8 mouse cellular contexts compared by ENCODE assay signal in the genomic region with DNA sequence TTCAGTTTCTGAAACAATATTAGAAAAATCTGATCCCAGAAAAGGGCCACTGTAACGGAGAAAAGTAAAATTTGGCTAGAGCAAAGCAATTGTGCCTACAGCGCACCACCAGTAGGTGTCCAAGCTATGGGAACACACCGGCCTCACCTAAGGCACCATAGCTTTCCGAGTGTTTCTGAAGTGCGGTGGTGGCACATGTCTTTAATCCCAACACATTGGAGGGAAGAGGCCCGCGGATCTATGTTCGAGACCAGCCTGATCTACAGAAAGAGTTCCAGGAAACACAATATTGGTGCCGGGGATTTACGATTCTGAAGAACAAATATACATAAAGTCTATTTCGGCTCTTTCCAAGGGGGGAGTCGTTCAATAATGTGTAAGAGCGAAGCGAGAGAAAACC. TPM values are rescaled to one million over a fixed set of nuclear protein-coding genes. Genes with fewer than 3 reads are reported as not detected.
DNase-seq lines count a peak whose midpoint lies in the region; ATAC-seq lines count a peak whose summit lies in the region.

No protein-coding gene starts in this region.

- peak overlapping the region; percentile 90 for H3K4me2 ChIP-seq in forebrain, embryonic 15.5 days (replicated peaks)
- H3K4me2 ChIP-seq in hindbrain, embryonic 15.5 days, result peak overlapping the region; percentile 78

- H3K4me1 ChIP-seq in forebrain, embryonic 15.5 days, result peaks cover 16% of the 10 kb centered on the region
- H3K4me1 ChIP-seq in hindbrain, embryonic 15.5 days (replicated peaks), result peaks cover 11% of the 10 kb centered on the region

- WGBS in forebrain, embryonic 15.5 days, result 2% methylated on average over 14 of the region's 14 CpGs
- 3% methylated on average over 14 of the region's 14 CpGs for WGBS in hindbrain, embryonic 15.5 days

- H3K27me3 ChIP-seq in forebrain, embryonic 15.5 days, result no peaks in the 10 kb centered on the region
- H3K27me3 ChIP-seq in hindbrain, embryonic 15.5 days, result no peaks in the 10 kb centered on the region

- peak; percentile 55 for DNase-seq in kidney, adult 11 months
- no peak for DNase-seq in kidney, adult 18-20 months
- peak; percentile 50 for DNase-seq in cerebellum, adult 11-12 months
- peak; percentile 44 to 45 for DNase-seq in left cerebral cortex, postnatal 36 days (ENCODE audit: low spot score in 2 of 2)
- DNase-seq in right cerebral cortex, postnatal 4 days, result peak; percentile 40

- peak overlapping the region; percentile 94 for H3K27ac ChIP-seq in forebrain, embryonic 15.5 days (replicated peaks)
- H3K27ac ChIP-seq in hindbrain, embryonic 15.5 days (replicated peaks), result peak overlapping the region; percentile 90

- peaks cover 41% of the 10 kb centered on the region for H3K36me3 ChIP-seq in forebrain, embryonic 15.5 days
- H3K36me3 ChIP-seq in hindbrain, embryonic 15.5 days, result peaks cover 40% of the 10 kb centered on the region

- peak overlapping the region; percentile 91 for H3K9ac ChIP-seq in forebrain, embryonic 15.5 days (replicated peaks)
- H3K9ac ChIP-seq in hindbrain, embryonic 15.5 days, result peak overlapping the region; percentile 70

- peak overlapping the region; percentile 97 for H3K4me3 ChIP-seq in forebrain, embryonic 15.5 days
- peak overlapping the region; percentile 84 for H3K4me3 ChIP-seq in hindbrain, embryonic 15.5 days

- 0 out of 2 replicates have a peak, but pooled peaks have one; percentile 24 for ATAC-seq in forebrain, embryonic 15.5 days (replicated peaks)
- ATAC-seq in hindbrain, embryonic 15.5 days (ENCODE audit: low FRiP score, low read depth), result no peak
- ATAC-seq in megakaryocyte-erythroid progenitor cell, adult 5-6 weeks (replicated peaks; ENCODE audit: low FRiP score, low TSS enrichment, poor library complexity, severe bottlenecking), result peak; percentile 73

- no peaks in the 10 kb centered on the region for H3K9me3 ChIP-seq in forebrain, embryonic 15.5 days
- H3K9me3 ChIP-seq in hindbrain, embryonic 15.5 days, result no peaks in the 10 kb centered on the region

- intact Hi-C loops in left cerebral cortex, postnatal 36 days (cut with DNase I), result loop anchor here (2.0 to 10.0 kb wide), 2 partner anchors 35 to 237 kb away; no protein-coding TSS in a partner anchor

RNA-seq across cellular contexts. Expression of a gene that starts 0.5 kb away (rescaled TPM):
- polyA plus RNA-seq in forebrain, embryonic 15.5 days (2015; fragmentation: Nextera tagmentation; extraction: Ambion mirVana), result 33.2 and 35.3 TPM in 2 replicates
- 23.7 and 25.7 TPM in 2 replicates for polyA plus RNA-seq in hindbrain, embryonic 15.5 days (2015; fragmentation: Nextera tagmentation; extraction: Ambion mirVana)
- 10 to 100 TPM; 21.5 to 22.0 TPM for total RNA-seq in left cerebral cortex, postnatal 36 days (2021)
- total RNA-seq in megakaryocyte-erythroid progenitor cell, adult 5-6 weeks (2014; fragmentation: Nextera tagmentation), result 29.8 and 33.8 TPM in 2 replicates
- total RNA-seq in megakaryocyte-erythroid progenitor cell, adult 5-6 weeks (2017), result 12.4 and 21.9 TPM in 2 replicates

RNA-seq across cellular contexts. Expression of a gene that starts 11.3 kb away (rescaled TPM):
- polyA plus RNA-seq in forebrain, embryonic 15.5 days (2015; fragmentation: Nextera tagmentation; extraction: Ambion mirVana), result not detected in 2 replicates
- 1.2 TPM in 2 replicates for polyA plus RNA-seq in hindbrain, embryonic 15.5 days (2015; fragmentation: Nextera tagmentation; extraction: Ambion mirVana)
- total RNA-seq in left cerebral cortex, postnatal 36 days (2021), result not detected
- total RNA-seq in megakaryocyte-erythroid progenitor cell, adult 5-6 weeks (2014; fragmentation: Nextera tagmentation), result not detected in 2 replicates
- 4.9 TPM in 1 of 2 replicates, not detected in the other for total RNA-seq in megakaryocyte-erythroid progenitor cell, adult 5-6 weeks (2017)

RNA-seq across cellular contexts. Expression of a gene that starts 33.7 kb away (rescaled TPM):
- polyA plus RNA-seq in forebrain, embryonic 15.5 days (2015; fragmentation: Nextera tagmentation; extraction: Ambion mirVana), result 396 and 401 TPM in 2 replicates
- 275 and 283 TPM in 2 replicates for polyA plus RNA-seq in hindbrain, embryonic 15.5 days (2015; fragmentation: Nextera tagmentation; extraction: Ambion mirVana)
- 100 to 1,000 TPM in 1 of 2 experiments, 10 to 100 TPM in 1; 76.1 to 145 TPM for total RNA-seq in left cerebral cortex, postnatal 36 days (2021)
- total RNA-seq in megakaryocyte-erythroid progenitor cell, adult 5-6 weeks (2014; fragmentation: Nextera tagmentation), result 92.4 and 94.8 TPM in 2 replicates
- total RNA-seq in megakaryocyte-erythroid progenitor cell, adult 5-6 weeks (2017), result 42.8 and 85.8 TPM in 2 replicates

RNA-seq across cellular contexts. Expression of a gene that starts 40.8 kb away (rescaled TPM):
- 102 and 110 TPM in 2 replicates for polyA plus RNA-seq in forebrain, embryonic 15.5 days (2015; fragmentation: Nextera tagmentation; extraction: Ambion mirVana)
- polyA plus RNA-seq in hindbrain, embryonic 15.5 days (2015; fragmentation: Nextera tagmentation; extraction: Ambion mirVana), result 84.7 and 90.1 TPM in 2 replicates
- total RNA-seq in left cerebral cortex, postnatal 36 days (2021), result 100 to 1,000 TPM; 106 to 124 TPM
- total RNA-seq in megakaryocyte-erythroid progenitor cell, adult 5-6 weeks (2014; fragmentation: Nextera tagmentation), result 14.1 and 15.5 TPM in 2 replicates
- 34.3 and 40.4 TPM in 2 replicates for total RNA-seq in megakaryocyte-erythroid progenitor cell, adult 5-6 weeks (2017)
